Mouse (Mus musculus) heart, adult 9 months (tissue): ENCODE results near the gene Tmcc3.
A peak's percentile ranks its signal among the peaks of the same experiment; 100 is the strongest.

ENCODE experiments used
- DNase-seq, 2 experiments: peaks; one replicate each; pipeline ENCODE4 v3.0.0; 2022; ENCODE audit warnings: low spot score in 2 of 2

Gene Tmcc3

GRCm38 (mm10) chr10:94415950-94416844 lies 104.4 kb downstream of the Tmcc3 start:
- DNase-seq = peak; percentile 46 to 47

GRCm38 (mm10) chr10:94417643-94418042 lies 105.9 kb downstream of the Tmcc3 start:
- DNase-seq = peak in 1 of 2 experiments; percentile 15

DNA sequence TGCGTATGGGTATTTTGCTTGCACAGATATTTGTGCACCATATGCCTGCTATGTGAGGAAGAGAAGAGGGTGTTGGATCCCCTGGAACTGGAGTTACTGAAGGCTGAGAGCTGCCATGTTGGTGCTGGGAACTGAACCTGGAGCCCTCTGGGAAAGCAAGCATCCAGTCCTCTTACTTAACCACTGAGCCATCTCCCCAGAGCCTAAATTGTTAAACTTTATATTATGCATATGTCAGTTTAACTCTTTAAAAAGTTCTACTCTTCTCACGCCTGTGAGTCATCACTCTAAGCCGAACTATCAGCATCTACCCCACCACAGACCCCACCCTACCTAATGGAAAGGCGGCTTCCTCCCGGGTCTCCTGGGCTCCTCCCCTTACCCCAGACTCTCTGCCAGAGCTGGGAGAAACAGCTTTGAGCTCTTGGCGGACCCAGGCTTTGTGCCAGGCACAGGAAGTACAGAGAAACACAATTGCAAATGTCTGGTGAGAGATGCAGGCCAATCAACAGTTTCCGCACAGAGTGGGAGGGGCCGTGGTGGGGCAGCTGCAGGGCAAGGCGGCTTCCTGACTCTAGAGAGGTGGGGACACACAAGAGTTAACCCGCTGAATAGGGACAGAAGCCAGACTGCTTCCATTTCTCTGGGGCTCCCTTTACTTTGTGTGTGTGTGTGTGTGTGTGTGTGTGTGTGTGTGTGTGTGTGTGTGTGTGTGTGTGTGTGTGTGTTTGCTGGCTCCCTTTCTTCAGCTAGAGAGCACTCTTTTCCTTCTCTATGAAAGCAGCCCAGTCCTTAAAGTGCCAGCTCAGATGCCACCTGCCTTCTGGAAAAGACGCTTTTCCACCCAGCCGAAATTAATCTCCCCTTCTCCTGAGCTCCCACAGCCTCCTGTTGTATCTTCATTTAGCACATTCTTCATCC lies 114.5 kb downstream of the Tmcc3 start:
- peak; percentile 79 to 89 for DNase-seq

DNA sequence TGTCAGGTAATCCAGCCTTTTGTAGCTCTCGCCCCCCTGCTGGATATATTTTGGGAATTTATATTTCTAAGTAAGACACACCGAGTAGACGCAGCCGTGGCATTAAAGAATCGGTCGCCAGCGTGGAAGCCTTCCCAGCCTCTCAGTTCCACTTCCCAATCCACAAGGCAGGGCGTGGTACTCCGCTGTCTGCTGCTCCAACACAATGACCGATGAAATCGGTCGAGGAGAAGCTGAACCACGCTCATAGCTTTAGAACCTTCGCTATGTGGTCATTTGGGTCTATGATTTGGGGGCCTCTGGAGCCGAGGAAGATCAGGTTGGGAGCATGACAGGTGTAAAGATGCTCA lies 115.1 kb downstream of the Tmcc3 start:
- DNase-seq = no peak

GRCm38 (mm10) chr10:94428186-94428942 lies 116.6 kb downstream of the Tmcc3 start:
- DNase-seq = no peak

GRCm38 (mm10) chr10:94430566-94430965 lies 118.8 kb downstream of the Tmcc3 start:
- no peak for DNase-seq

- peak; percentile 77 to 89 for DNase-seq
These were observed 121.2 kb downstream of the Tmcc3 start for GRCm38 (mm10) chr10:94432933-94433332.

- no peak for DNase-seq
These were observed 122.2 kb downstream of the Tmcc3 start for GRCm38 (mm10) chr10:94433901-94434300.

- DNase-seq = no peak
These were observed 131.0 kb downstream of the Tmcc3 start for GRCm38 (mm10) chr10:94442725-94443124.

GRCm38 (mm10) chr10:94443453-94443852 lies 131.7 kb downstream of the Tmcc3 start:
- no peak for DNase-seq

- no peak for DNase-seq
These were observed 133.4 kb downstream of the Tmcc3 start for GRCm38 (mm10) chr10:94445192-94445591.

- no peak for DNase-seq
These were observed 134.7 kb downstream of the Tmcc3 start for GRCm38 (mm10) chr10:94446379-94447008.

GRCm38 (mm10) chr10:94449676-94450075 lies 137.9 kb downstream of the Tmcc3 start:
- peak in 1 of 2 experiments; percentile 27 for DNase-seq

- DNase-seq = no peak
These were observed 139.0 kb downstream of the Tmcc3 start for GRCm38 (mm10) chr10:94450781-94451180.

DNA sequence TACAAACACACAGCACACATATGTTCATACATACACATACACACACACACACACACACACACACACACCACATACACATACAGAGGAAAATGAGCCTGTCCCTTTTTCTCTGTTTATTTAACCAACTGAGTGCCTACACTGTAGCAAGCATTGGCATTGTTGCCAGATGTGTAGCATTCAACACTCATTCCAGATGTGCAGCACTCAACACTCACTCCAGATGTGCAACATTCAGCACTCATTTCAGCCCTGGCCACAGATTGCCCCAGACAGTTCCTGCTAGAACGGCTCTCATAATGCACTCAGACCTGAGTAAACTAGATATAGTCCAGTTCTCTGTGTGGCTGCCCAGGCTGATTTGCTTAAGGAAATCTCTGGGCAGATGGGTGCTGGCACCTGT lies 145.7 kb downstream of the Tmcc3 start:
- DNase-seq = no peak

- DNase-seq = no peak
These were observed 146.9 kb downstream of the Tmcc3 start for GRCm38 (mm10) chr10:94458690-94459089.

- no peak for DNase-seq
These were observed 149.6 kb downstream of the Tmcc3 start for GRCm38 (mm10) chr10:94461378-94461777.

- no peak for DNase-seq
These were observed 150.1 kb downstream of the Tmcc3 start for GRCm38 (mm10) chr10:94461871-94462270.

DNA sequence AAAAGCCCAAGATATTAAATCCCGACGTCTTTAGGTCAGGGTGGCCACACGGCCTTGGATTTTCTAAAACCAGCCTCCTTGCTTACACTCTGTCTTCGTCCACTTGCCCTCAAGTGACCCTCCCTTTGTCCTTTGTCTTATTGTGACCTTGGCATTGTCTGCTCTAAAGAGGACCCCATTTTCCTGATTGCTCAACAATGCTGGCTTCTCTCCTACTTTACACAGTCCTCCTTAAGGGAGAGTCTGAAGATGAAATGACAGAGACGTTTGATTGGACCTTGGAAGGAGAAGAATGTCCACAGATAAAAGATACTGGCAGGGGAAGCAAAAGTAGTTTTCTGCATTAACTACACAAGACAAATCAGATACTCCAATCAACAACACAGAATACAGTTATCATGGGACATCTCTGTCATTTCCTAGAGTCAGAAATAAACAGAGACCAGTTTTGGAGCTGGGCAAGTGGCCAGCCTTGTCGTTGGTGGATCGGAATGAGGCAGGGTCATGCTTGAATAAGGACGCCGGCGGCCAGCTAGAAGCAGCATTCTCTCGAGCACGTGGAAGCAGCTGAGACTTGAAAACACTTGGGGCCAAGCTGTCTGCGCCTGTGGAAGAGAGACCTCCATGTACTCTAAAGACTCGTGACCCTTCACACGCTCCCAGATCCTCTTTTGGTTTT lies 150.8 kb downstream of the Tmcc3 start:
- peak; percentile 92 to 95 for DNase-seq

DNA sequence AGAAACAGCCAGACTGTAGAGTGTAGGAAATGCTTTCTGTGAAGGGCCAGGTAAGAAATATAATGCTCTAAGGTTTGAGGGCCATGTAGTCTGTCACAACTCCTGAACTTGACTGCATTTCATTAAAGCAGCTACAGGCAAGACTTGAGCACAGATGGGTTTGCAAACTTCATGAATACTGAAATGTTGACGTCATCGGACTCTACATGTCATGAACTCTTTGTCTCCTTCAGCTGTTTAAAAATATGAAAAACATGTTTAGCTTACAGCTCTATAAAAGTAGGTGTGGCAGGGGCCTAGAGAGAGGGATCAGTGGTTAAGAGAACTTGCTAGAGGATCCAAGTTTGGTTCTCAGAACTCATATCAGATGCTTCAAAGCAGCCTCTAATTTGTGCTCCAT lies 151.7 kb downstream of the Tmcc3 start:
- no peak for DNase-seq

- no peak for DNase-seq
These were observed 153.9 kb downstream of the Tmcc3 start for GRCm38 (mm10) chr10:94465646-94466045.
